Mouse (Mus musculus): ENCODE measurements at regions not wholly inside any gene's neighbourhood (a gene's known extent, or its start where the extent isn't known, plus 50 kb on each side); places are given as distances from the start of the nearest gene placed in this dataset.

- dilution Hi-C loops (cut with MboI; ENCODE audit: extremely low pct_ligation_motif_present, extremely low pct_unique_long_range_greater_than_20kb, low sequenced_read_pairs) = no loop called here
- H3K4me1 ChIP-seq (ENCODE audit: control insufficient read depth in 1 of 2, insufficient read depth in 2 of 2) = peaks cover under 1 to 17% of the 10 kb centered on the region in 2 experiments; a peak in 2 of 4 replicates
Measured at GRCm38 (mm10) chr9:83326437-83327086, 114.4 kb downstream of the Lca5 start.

GRCm38 (mm10) chr9:83325910-83326309, 115.0 kb downstream of the Lca5 start:
- in situ Hi-C loops (cut with MboI; ENCODE audit: low pct_ligation_motif_present, low pct_unique_long_range_greater_than_20kb, low sequenced_read_pairs) = no loop called here
- H3K9ac ChIP-seq (ENCODE audit: insufficient read depth, low read depth) = no peak overlapping the region
- no peak overlapping the region for H3K27ac ChIP-seq (ENCODE audit: insufficient read depth, low read depth)
- dilution Hi-C loops (cut with MboI; ENCODE audit: extremely low pct_ligation_motif_present, extremely low pct_unique_long_range_greater_than_20kb, low sequenced_read_pairs) = no loop called here
- no peaks in the 10 kb centered on the region for H3K36me3 ChIP-seq (replicated peaks in 1 of 2; ENCODE audit: control insufficient read depth in 1 of 2, insufficient read depth in 1 of 2, low read length in 1 of 2)
- TF ChIP-seq NRF1 (IDR thresholded peaks at IDR 0.05; ENCODE audit: low read depth, low read length) = no peak
- TF ChIP-seq KAT2A (IDR thresholded peaks at IDR 0.05; ENCODE audit: insufficient replicate concordance, low read length) = no peak
- TF ChIP-seq JUN (IDR thresholded peaks at IDR 0.05; ENCODE audit: insufficient read depth, low read depth, low read length) = no peak
- no peak for TF ChIP-seq HCFC1 (IDR thresholded peaks at IDR 0.05; ENCODE audit: low read depth, low read length)
- no peak for TF ChIP-seq MEF2A (IDR thresholded peaks at IDR 0.05; ENCODE audit: borderline replicate concordance, low read depth, low read length)
- TF ChIP-seq SIN3A (IDR thresholded peaks at IDR 0.05; ENCODE audit: low read length) = no peak
- TF ChIP-seq RCOR1 (conservative IDR thresholded peaks at IDR 0.05; ENCODE audit: low read depth, low read length) = no peak
- no peak for TF ChIP-seq TBP (conservative IDR thresholded peaks at IDR 0.05; ENCODE audit: low read depth, low read length)
- no peak for TF ChIP-seq ELF1 (IDR thresholded peaks at IDR 0.05; ENCODE audit: low read depth, low read length)
- TF ChIP-seq POLR2A (IDR thresholded peaks at IDR 0.05; ENCODE audit: low read depth, low read length) = no peak
- TF ChIP-seq PAX5 (IDR thresholded peaks at IDR 0.05; ENCODE audit: low read length) = no peak
- no peak for TF ChIP-seq MAFK (IDR thresholded peaks at IDR 0.05; ENCODE audit: insufficient replicate concordance, low read length)
- TF ChIP-seq MAZ (IDR thresholded peaks at IDR 0.05; ENCODE audit: low read depth, low read length) = no peak
- TF ChIP-seq ETS1 (conservative IDR thresholded peaks at IDR 0.05; ENCODE audit: low read depth, low read length) = no peak
- no peak for TF ChIP-seq MYC (IDR thresholded peaks at IDR 0.05; ENCODE audit: low read depth, low read length)
- no peak overlapping the region for H3K4me3 ChIP-seq (replicated peaks in 1 of 3; ENCODE audit: low read depth in 2 of 3, low read length in 2 of 3, poor library complexity in 1 of 3)
- no peak for DNase-seq (ENCODE audit: extremely low read depth)
- H3K27me3 ChIP-seq (replicated peaks) = no peaks in the 10 kb centered on the region
- no peaks in the 10 kb centered on the region for H3K79me2 ChIP-seq (replicated peaks; ENCODE audit: control insufficient read depth, extremely low read depth, insufficient read depth, poor library complexity, severe bottlenecking)
- H3K4me2 ChIP-seq (ENCODE audit: insufficient read depth, low read depth, poor library complexity, severe bottlenecking) = no peak overlapping the region
- peaks cover 2 to 23% of the 10 kb centered on the region in 2 experiments; a peak in 2 of 4 replicates for H3K4me1 ChIP-seq (ENCODE audit: control insufficient read depth in 1 of 2, insufficient read depth in 2 of 2)
- H3K9me3 ChIP-seq (replicated peaks; ENCODE audit: low read length) = no peaks in the 10 kb centered on the region

More at GRCm38 (mm10) chr9:83326437-83327086, 114.4 kb downstream of the Lca5 start:
- no peak for DNase-seq (ENCODE audit: extremely low read depth)
- Histone ChIP-seq H3K9me3 (replicated peaks; ENCODE audit: low read length) (no peaks in the 10 kb centered on the region), H3K27ac (ENCODE audit: insufficient read depth, low read depth) (no peak overlapping the region), H3K4me2 (ENCODE audit: insufficient read depth, low read depth, poor library complexity, severe bottlenecking) (no peak overlapping the region), H3K27me3 (replicated peaks) (no peaks in the 10 kb centered on the region), H3K4me3 (replicated peaks in 1 of 3; ENCODE audit: low read depth in 2 of 3, low read length in 2 of 3, poor library complexity in 1 of 3) (no peak overlapping the region), H3K36me3 (replicated peaks in 1 of 2; ENCODE audit: control insufficient read depth in 1 of 2, insufficient read depth in 1 of 2, low read length in 1 of 2) (no peaks in the 10 kb centered on the region), H3K79me2 (replicated peaks; ENCODE audit: control insufficient read depth, extremely low read depth, insufficient read depth, poor library complexity, severe bottlenecking) (no peaks in the 10 kb centered on the region), H3K9ac (ENCODE audit: insufficient read depth, low read depth) (no peak overlapping the region)
- in situ Hi-C loops (cut with MboI; ENCODE audit: low pct_ligation_motif_present, low pct_unique_long_range_greater_than_20kb, low sequenced_read_pairs) = no loop called here
- no peak for TF ChIP-seq CTCF (conservative IDR thresholded peaks at IDR 0.05 in 1 of 2, IDR thresholded peaks at IDR 0.05 in 1 of 2; ENCODE audit: low read depth in 2 of 2, low read length in 2 of 2)
- TF ChIP-seq ZNF384 (IDR thresholded peaks at IDR 0.05; ENCODE audit: low read depth, low read length) = no peak
- TF ChIP-seq GABPA (IDR thresholded peaks at IDR 0.05; ENCODE audit: insufficient replicate concordance, low read depth, low read length) = no peak
